14 mouse cellular contexts compared by ENCODE assay signal in the genomic region with DNA sequence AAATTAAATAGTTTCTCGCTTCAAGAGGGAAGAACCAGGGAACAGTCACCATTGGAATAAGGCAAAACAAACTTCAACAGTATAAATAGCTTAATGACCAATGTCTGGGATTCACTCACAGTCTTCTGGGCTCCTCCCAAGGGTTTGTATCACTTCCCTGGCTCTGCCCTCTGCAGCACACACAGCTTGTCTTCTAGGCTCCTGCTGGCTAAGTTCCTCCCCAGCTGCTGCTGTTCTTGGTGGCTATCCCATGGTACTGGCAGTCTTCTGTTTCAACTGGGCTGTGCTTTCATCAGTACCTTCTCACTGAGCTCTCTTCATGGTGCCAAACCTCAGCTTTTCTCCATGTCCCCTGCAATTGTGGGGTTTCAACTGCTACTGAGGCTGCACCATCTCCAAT.
"Had no signal": no experiment of that assay in that cellular context is flagged by ENCODE, and none has a peak within 500 bp of the region (broad histone marks: within the 10 kb centered on the region; RNA-seq: fewer than 3 reads in every experiment).

No protein-coding gene starts in this region.

- H3K36me3 ChIP-seq: neural tube, embryonic 13.5 days; stomach, embryonic 15.5 days had no signal

- H3K4me2 ChIP-seq: lung, embryonic 14.5 days; midbrain, embryonic 11.5 days; neural tube, embryonic 13.5 days; stomach, embryonic 15.5 days had no signal

- ATAC-seq: liver, postnatal 0 days had no signal

- H3K4me1 ChIP-seq: stomach, embryonic 15.5 days had no signal

- DNase-seq: kidney, adult 18-20 months; kidney, adult 9 months; kidney, postnatal 14 days; kidney, postnatal 4 days; liver, postnatal 0 days; lung, embryonic 14.5 days; lung, postnatal 14 days; midbrain, embryonic 14.5 days; retina, postnatal 1 day; thymus, postnatal 25 days had no signal

- H3K9ac ChIP-seq: liver, embryonic 14.5 days; liver, postnatal 0 days; lung, embryonic 14.5 days; neural tube, embryonic 13.5 days; stomach, embryonic 15.5 days had no signal

- H3K4me3 ChIP-seq: neural tube, embryonic 13.5 days; stomach, embryonic 15.5 days had no signal

- H3K27me3 ChIP-seq: stomach, embryonic 15.5 days had no signal

- H3K27ac ChIP-seq: liver, embryonic 14.5 days; neural tube, embryonic 13.5 days; stomach, embryonic 15.5 days had no signal

- H3K9me3 ChIP-seq: neural tube, embryonic 13.5 days; stomach, embryonic 15.5 days had no signal
